Mouse (Mus musculus): ENCODE results near the gene Fto. TPM values are rescaled to one million over a fixed set of nuclear protein-coding genes. Genes with fewer than 3 reads are reported as not detected.

Fto gene
- total and polyA plus RNA-seq, 3 experiments: 8.4 to 43.2 (median 15.7) TPM

DNA sequence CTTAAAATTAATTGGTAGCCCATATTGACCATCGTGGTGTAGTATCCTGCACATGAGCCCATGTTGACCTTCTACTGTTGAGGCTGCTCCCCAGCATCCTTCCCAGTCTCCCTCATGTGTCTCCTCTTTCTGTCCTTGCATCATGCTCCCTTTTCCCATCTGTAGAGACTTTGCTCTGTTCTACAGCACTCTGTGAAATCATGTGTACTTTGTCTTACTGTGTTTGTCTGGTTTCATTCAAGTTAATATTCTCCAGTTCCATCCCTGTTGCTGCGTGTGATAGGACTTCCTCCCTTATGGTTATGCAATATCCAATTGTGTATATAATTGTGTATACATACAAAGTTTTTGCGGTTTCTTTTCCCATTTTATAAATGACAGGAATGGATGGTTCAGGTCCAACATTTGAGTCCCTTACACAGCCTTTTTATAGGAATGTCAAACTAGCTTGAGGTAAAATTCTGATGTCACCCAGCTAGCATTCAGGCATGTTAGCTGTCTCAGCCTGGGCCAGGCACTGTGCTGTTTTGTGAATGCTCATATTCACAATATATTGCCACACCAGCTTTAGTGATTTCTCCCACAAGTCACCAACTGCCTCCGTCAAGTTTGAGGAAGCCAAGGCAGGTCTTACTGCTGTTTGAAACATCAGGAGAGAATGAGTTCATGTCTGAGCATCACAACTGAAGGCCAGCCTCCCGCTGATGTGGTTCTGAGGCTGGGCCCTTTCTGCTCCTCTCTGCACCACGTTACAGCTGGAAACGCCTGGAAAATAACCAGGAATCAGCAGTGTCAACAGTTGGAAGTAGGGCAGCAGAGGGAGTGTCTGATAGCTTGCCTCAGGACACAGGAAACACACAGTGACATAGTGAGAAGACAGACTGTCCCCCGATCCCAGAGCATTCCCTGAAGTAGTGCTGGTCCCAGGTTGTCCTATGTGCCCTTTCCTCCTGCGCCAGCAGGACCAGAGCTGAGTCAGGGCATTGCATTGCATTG is 90.0 kb downstream of the Fto start:
- H3K4me3 ChIP-seq (replicated peaks in 1 of 3; ENCODE audit: low read depth in 2 of 3, low read length in 2 of 3, poor library complexity in 1 of 3): no peak overlapping the region
- DNase-seq (ENCODE audit: extremely low read depth): no peak
- no peaks in the 10 kb centered on the region for H3K27me3 ChIP-seq (replicated peaks)
- in situ Hi-C loops (cut with MboI; ENCODE audit: low pct_ligation_motif_present, low pct_unique_long_range_greater_than_20kb, low sequenced_read_pairs) (no loop called here), dilution Hi-C loops (cut with MboI; ENCODE audit: extremely low pct_ligation_motif_present, extremely low pct_unique_long_range_greater_than_20kb, low sequenced_read_pairs) (no loop called here)
- H3K9me3 ChIP-seq (replicated peaks; ENCODE audit: low read length): no peaks in the 10 kb centered on the region
- H3K36me3 ChIP-seq (replicated peaks in 1 of 2; ENCODE audit: control insufficient read depth in 1 of 2, insufficient read depth in 1 of 2, low read length in 1 of 2): peaks cover 5 to 72% of the 10 kb centered on the region in 2 experiments
- H3K4me1 ChIP-seq (ENCODE audit: control insufficient read depth in 1 of 2, insufficient read depth in 2 of 2): no peaks in the 10 kb centered on the region
- TF ChIP-seq JUN (IDR thresholded peaks at IDR 0.05; ENCODE audit: insufficient read depth, low read depth, low read length): no peak
- TF ChIP-seq KAT2A (IDR thresholded peaks at IDR 0.05; ENCODE audit: insufficient replicate concordance, low read length): no peak
- TF ChIP-seq JUND (conservative IDR thresholded peaks at IDR 0.05; ENCODE audit: low read depth, low read length): no peak
- TF ChIP-seq TBP (conservative IDR thresholded peaks at IDR 0.05; ENCODE audit: low read depth, low read length): no peak
- no peak for TF ChIP-seq CTCF (conservative IDR thresholded peaks at IDR 0.05 in 1 of 2, IDR thresholded peaks at IDR 0.05 in 1 of 2; ENCODE audit: low read depth in 2 of 2, low read length in 2 of 2)
- TF ChIP-seq CHD1 (IDR thresholded peaks at IDR 0.05; ENCODE audit: low read depth, low read length): no peak
- TF ChIP-seq SIN3A (IDR thresholded peaks at IDR 0.05; ENCODE audit: low read length): no peak
- TF ChIP-seq HCFC1 (IDR thresholded peaks at IDR 0.05; ENCODE audit: low read depth, low read length): no peak
- no peak overlapping the region for H3K4me2 ChIP-seq (ENCODE audit: insufficient read depth, low read depth, poor library complexity, severe bottlenecking)
- H3K79me2 ChIP-seq (replicated peaks; ENCODE audit: control insufficient read depth, extremely low read depth, insufficient read depth, poor library complexity, severe bottlenecking): no peaks in the 10 kb centered on the region
- H3K27ac ChIP-seq (ENCODE audit: insufficient read depth, low read depth): no peak overlapping the region
- no peak overlapping the region for H3K9ac ChIP-seq (ENCODE audit: insufficient read depth, low read depth)

- no peak overlapping the region for H3K4me3 ChIP-seq (replicated peaks in 1 of 3; ENCODE audit: low read depth in 2 of 3, low read length in 2 of 3, poor library complexity in 1 of 3)
- no peaks in the 10 kb centered on the region for H3K4me1 ChIP-seq (ENCODE audit: control insufficient read depth in 1 of 2, insufficient read depth in 2 of 2)
- no peaks in the 10 kb centered on the region for H3K27me3 ChIP-seq (replicated peaks)
- dilution Hi-C loops (cut with MboI; ENCODE audit: extremely low pct_ligation_motif_present, extremely low pct_unique_long_range_greater_than_20kb, low sequenced_read_pairs): no loop called here
- H3K36me3 ChIP-seq (replicated peaks in 1 of 2; ENCODE audit: control insufficient read depth in 1 of 2, insufficient read depth in 1 of 2, low read length in 1 of 2): peaks cover 7 to 73% of the 10 kb centered on the region in 2 experiments
- in situ Hi-C loops (cut with MboI; ENCODE audit: low pct_ligation_motif_present, low pct_unique_long_range_greater_than_20kb, low sequenced_read_pairs): no loop called here
- H3K9ac ChIP-seq (ENCODE audit: insufficient read depth, low read depth): no peak overlapping the region
- no peaks in the 10 kb centered on the region for H3K9me3 ChIP-seq (replicated peaks; ENCODE audit: low read length)
- no peaks in the 10 kb centered on the region for H3K79me2 ChIP-seq (replicated peaks; ENCODE audit: control insufficient read depth, extremely low read depth, insufficient read depth, poor library complexity, severe bottlenecking)
- no peak for TF ChIP-seq RAD21 (IDR thresholded peaks at IDR 0.05; ENCODE audit: low read depth, low read length)
- TF ChIP-seq CHD1 (IDR thresholded peaks at IDR 0.05; ENCODE audit: low read depth, low read length): no peak
- no peak for TF ChIP-seq GABPA (IDR thresholded peaks at IDR 0.05; ENCODE audit: insufficient replicate concordance, low read depth, low read length)
- TF ChIP-seq MYC (IDR thresholded peaks at IDR 0.05; ENCODE audit: low read depth, low read length): no peak
- no peak for TF ChIP-seq CHD2 (IDR thresholded peaks at IDR 0.05; ENCODE audit: low read length)
- TF ChIP-seq TBP (conservative IDR thresholded peaks at IDR 0.05; ENCODE audit: low read depth, low read length): no peak
- no peak for TF ChIP-seq POLR2AphosphoS2 (IDR thresholded peaks at IDR 0.05; ENCODE audit: low read depth, low read length)
- no peak for TF ChIP-seq USF2 (conservative IDR thresholded peaks at IDR 0.05; ENCODE audit: low read depth, low read length)
- TF ChIP-seq USF1 (IDR thresholded peaks at IDR 0.05; ENCODE audit: low read depth, low read length): no peak
- no peak for TF ChIP-seq MAFK (IDR thresholded peaks at IDR 0.05; ENCODE audit: insufficient replicate concordance, low read length)
- TF ChIP-seq EP300 (IDR thresholded peaks at IDR 0.05; ENCODE audit: low read length): no peak
- no peak for TF ChIP-seq HCFC1 (IDR thresholded peaks at IDR 0.05; ENCODE audit: low read depth, low read length)
- no peak for TF ChIP-seq ZKSCAN1 (IDR thresholded peaks at IDR 0.05; ENCODE audit: borderline replicate concordance, low read depth, low read length)
- no peak for TF ChIP-seq BHLHE40 (IDR thresholded peaks at IDR 0.05; ENCODE audit: low read depth, low read length)
- no peak for TF ChIP-seq TCF12 (IDR thresholded peaks at IDR 0.05; ENCODE audit: low read depth, low read length)
- TF ChIP-seq POLR2A (IDR thresholded peaks at IDR 0.05; ENCODE audit: low read depth, low read length): no peak
- TF ChIP-seq RCOR1 (conservative IDR thresholded peaks at IDR 0.05; ENCODE audit: low read depth, low read length): no peak
- no peak for TF ChIP-seq UBTF (IDR thresholded peaks at IDR 0.05; ENCODE audit: low read depth, low read length)
- no peak for TF ChIP-seq NRF1 (IDR thresholded peaks at IDR 0.05; ENCODE audit: low read depth, low read length)
- TF ChIP-seq PAX5 (IDR thresholded peaks at IDR 0.05; ENCODE audit: low read length): no peak
- DNase-seq (ENCODE audit: extremely low read depth): no peak
- no peak overlapping the region for H3K27ac ChIP-seq (ENCODE audit: insufficient read depth, low read depth)
- no peak overlapping the region for H3K4me2 ChIP-seq (ENCODE audit: insufficient read depth, low read depth, poor library complexity, severe bottlenecking)
These were observed 91.0 kb downstream of the Fto start for GRCm38 (mm10) chr8:91404311-91404710.

Data from CH12.LX (cell line).